Mouse (Mus musculus): ENCODE results near the gene Secisbp2. TPM values are rescaled to one million over a fixed set of nuclear protein-coding genes. Genes with fewer than 3 reads are reported as not detected.

The Secisbp2 gene
- polyA plus RNA-seq, 1 experiment from 2014 or later: 28.5 TPM

DNA sequence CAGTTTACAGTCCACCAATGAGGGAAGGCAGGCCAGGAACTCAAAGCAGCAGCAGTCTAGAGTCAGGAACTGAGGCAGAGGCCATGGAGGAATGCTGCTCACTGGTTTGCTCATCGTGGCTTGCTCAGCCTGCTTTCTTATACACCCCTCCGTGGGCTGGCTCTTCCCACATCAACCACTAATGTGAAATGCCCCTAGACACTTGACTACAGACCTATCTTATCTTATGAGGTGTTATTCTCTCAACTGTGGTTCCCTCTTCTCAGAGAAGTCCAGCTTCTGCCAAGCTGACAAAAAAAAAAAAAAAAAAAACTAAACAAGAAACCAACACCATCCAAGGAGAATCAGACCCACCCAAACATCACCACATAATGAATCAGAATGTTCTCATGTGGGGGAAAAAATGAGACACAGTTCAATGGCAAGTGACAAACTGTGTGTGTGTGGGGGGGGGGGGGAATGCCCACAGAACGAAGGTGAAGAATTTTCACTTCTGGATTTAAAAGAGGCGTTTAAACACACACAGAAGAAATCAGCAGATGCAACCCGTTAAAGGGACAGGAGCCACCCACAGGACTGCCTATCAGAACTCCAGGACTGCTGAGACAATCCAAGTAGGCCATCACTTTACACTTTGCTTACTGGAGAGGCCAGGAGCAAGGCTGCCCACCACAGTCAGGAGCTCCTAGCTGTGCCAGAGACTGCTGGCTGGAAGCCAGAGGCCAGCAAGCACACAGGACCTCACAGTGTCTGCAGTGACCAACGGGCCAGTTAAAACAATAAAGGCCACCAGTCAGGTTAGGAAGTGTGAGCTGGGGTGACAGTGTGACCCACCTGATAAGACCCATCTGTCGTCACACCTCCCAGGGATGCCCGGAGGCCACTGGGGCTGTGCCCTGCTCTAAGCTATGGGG, 65.1 kb downstream of the Secisbp2 start:
- no peaks in the 10 kb centered on the region for H3K27me3 ChIP-seq (ENCODE audit: control insufficient read depth, insufficient read depth, low read length)
- H3K4me2 ChIP-seq: no peak overlapping the region
- 85% methylated on average over 8 of the region's 8 CpGs for WGBS
- no peaks in the 10 kb centered on the region for H3K4me1 ChIP-seq (ENCODE audit: control insufficient read depth, insufficient read depth, low read length)
- ATAC-seq (ENCODE audit: low FRiP score): no peak
- H3K9me3 ChIP-seq (ENCODE audit: control insufficient read depth, low read length): no peaks in the 10 kb centered on the region
- no peak overlapping the region for H3K9ac ChIP-seq (ENCODE audit: low read length)
- no peak for DNase-seq (ENCODE audit: low spot score, missing footprints)
- H3K27ac ChIP-seq (ENCODE audit: low read depth, low read length): no peak overlapping the region
- no peak overlapping the region for H3K4me3 ChIP-seq (ENCODE audit: low read depth, low read length)
- H3K36me3 ChIP-seq (ENCODE audit: control insufficient read depth, insufficient read depth, low read length): peaks cover 2% of the 10 kb centered on the region

GRCm38 (mm10) chr13:51719256-51719655, 67.8 kb downstream of the Secisbp2 start:
- H3K9me3 ChIP-seq (ENCODE audit: control insufficient read depth, low read length): no peaks in the 10 kb centered on the region
- no peaks in the 10 kb centered on the region for H3K4me1 ChIP-seq (ENCODE audit: control insufficient read depth, insufficient read depth, low read length)
- DNase-seq (ENCODE audit: low spot score, missing footprints): no peak
- H3K27me3 ChIP-seq (ENCODE audit: control insufficient read depth, insufficient read depth, low read length): no peaks in the 10 kb centered on the region
- no peak overlapping the region for H3K4me2 ChIP-seq
- no peak overlapping the region for H3K9ac ChIP-seq (ENCODE audit: low read length)
- 85% methylated on average over 3 of the region's 3 CpGs for WGBS
- H3K36me3 ChIP-seq (ENCODE audit: control insufficient read depth, insufficient read depth, low read length): peaks cover 2% of the 10 kb centered on the region
- H3K27ac ChIP-seq (ENCODE audit: low read depth, low read length): no peak overlapping the region
- ATAC-seq (ENCODE audit: low FRiP score): no peak
- no peak overlapping the region for H3K4me3 ChIP-seq (ENCODE audit: low read depth, low read length)

DNA sequence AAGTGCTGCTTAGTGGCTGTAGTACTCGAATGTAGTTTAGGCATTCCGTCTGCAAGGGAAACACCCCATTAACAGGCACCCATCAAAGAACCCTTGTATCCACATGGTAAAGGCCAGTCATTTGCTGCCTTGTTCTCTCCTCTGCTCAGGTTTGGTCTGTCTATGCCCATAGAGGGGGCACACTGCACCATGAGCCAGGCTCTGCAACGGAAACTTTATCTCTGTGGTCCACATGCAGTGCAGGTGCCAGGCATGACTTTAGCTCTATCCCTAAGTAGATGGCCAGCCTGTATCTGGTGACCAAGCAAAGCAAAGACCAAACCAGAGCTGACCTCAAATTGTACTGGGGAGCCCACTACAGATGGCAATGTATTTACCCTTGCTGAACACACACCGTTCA, 69.1 kb downstream of the Secisbp2 start:
- no peak for DNase-seq (ENCODE audit: low spot score, missing footprints)
- no peaks in the 10 kb centered on the region for H3K27me3 ChIP-seq (ENCODE audit: control insufficient read depth, insufficient read depth, low read length)
- H3K4me1 ChIP-seq (ENCODE audit: control insufficient read depth, insufficient read depth, low read length): no peaks in the 10 kb centered on the region
- no peak overlapping the region for H3K4me3 ChIP-seq (ENCODE audit: low read depth, low read length)
- peaks cover 2% of the 10 kb centered on the region; the same call in 1 of the 2 replicates for H3K36me3 ChIP-seq (ENCODE audit: control insufficient read depth, insufficient read depth, low read length)
- no peaks in the 10 kb centered on the region for H3K9me3 ChIP-seq (ENCODE audit: control insufficient read depth, low read length)
- ATAC-seq (ENCODE audit: low FRiP score): no peak
- H3K9ac ChIP-seq (ENCODE audit: low read length): no peak overlapping the region
- H3K4me2 ChIP-seq: no peak overlapping the region
- WGBS: 89% methylated on average over 4 of the region's 4 CpGs
- no peak overlapping the region for H3K27ac ChIP-seq (ENCODE audit: low read depth, low read length)

GRCm38 (mm10) chr13:51723114-51723513, 71.6 kb downstream of the Secisbp2 start:
- Histone ChIP-seq H3K4me3 (ENCODE audit: low read depth, low read length) (no peak overlapping the region), H3K9ac (ENCODE audit: low read length) (no peak overlapping the region), H3K4me2 (no peak overlapping the region), H3K36me3 (ENCODE audit: control insufficient read depth, insufficient read depth, low read length) (peaks cover 2% of the 10 kb centered on the region; the same call in 1 of the 2 replicates), H3K9me3 (ENCODE audit: control insufficient read depth, low read length) (no peaks in the 10 kb centered on the region), H3K27ac (ENCODE audit: low read depth, low read length) (no peak overlapping the region), H3K27me3 (ENCODE audit: control insufficient read depth, insufficient read depth, low read length) (no peaks in the 10 kb centered on the region), H3K4me1 (ENCODE audit: control insufficient read depth, insufficient read depth, low read length) (no peaks in the 10 kb centered on the region)
- ATAC-seq (ENCODE audit: low FRiP score): no peak
- whole genome bisulfite sequencing: 89% methylated on average over 5 of the region's 5 CpGs
- DNase-seq (ENCODE audit: low spot score, missing footprints): no peak

DNA sequence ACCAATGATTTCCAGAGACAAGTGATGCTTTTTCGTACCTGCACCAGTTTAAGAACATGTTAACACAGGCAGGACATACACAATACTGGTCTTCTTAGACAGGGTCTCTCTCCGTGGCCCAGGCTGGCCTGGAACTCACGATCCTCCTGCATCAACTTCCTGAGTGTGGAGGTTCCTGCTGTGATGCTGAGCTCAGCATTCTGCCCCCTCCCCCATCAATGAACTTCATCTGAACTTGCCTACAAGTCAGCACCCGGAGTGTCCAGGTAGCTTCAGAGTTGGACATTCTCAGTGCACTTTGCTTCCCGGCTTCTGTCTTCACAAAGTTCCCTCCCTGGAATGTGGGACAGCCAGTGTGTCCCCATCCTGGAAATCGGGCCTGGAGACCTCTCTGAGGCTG, 73.1 kb downstream of the Secisbp2 start:
- no peak overlapping the region for H3K27ac ChIP-seq (ENCODE audit: low read depth, low read length)
- no peaks in the 10 kb centered on the region for H3K27me3 ChIP-seq (ENCODE audit: control insufficient read depth, insufficient read depth, low read length)
- no peak for ATAC-seq (ENCODE audit: low FRiP score)
- no peak overlapping the region for H3K4me3 ChIP-seq (ENCODE audit: low read depth, low read length)
- no peak overlapping the region for H3K4me2 ChIP-seq
- H3K9ac ChIP-seq (ENCODE audit: low read length): no peak overlapping the region
- no peaks in the 10 kb centered on the region for H3K36me3 ChIP-seq (ENCODE audit: control insufficient read depth, insufficient read depth, low read length)
- WGBS: 81% methylated on average over 6 of the region's 6 CpGs
- H3K9me3 ChIP-seq (ENCODE audit: control insufficient read depth, low read length): no peaks in the 10 kb centered on the region
- no peak for DNase-seq (ENCODE audit: low spot score, missing footprints)
- no peaks in the 10 kb centered on the region for H3K4me1 ChIP-seq (ENCODE audit: control insufficient read depth, insufficient read depth, low read length)

DNA sequence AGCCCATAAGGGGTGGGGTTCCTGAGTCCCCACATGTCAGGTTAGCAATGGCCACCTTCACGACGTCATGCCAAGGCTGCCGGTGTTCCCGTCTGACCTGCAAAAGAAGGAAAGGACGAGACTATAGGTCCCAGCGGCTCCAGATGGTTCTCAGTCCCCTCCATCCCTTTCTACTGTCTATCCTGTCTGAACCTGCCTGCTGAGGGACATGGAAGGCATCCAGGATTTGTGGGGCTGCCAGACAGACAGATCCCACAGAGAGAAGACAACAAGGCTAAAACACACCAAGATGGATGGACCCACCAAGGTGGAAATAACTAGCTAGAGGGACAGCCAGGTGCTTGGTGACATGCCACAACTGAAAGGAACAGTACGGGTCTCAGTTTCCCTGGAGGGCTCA, 73.9 kb downstream of the Secisbp2 start:
- 91% methylated on average over 7 of the region's 7 CpGs for WGBS
- H3K4me1 ChIP-seq (ENCODE audit: control insufficient read depth, insufficient read depth, low read length): peaks cover 9% of the 10 kb centered on the region
- H3K4me3 ChIP-seq (ENCODE audit: low read depth, low read length): no peak overlapping the region
- H3K9ac ChIP-seq (ENCODE audit: low read length): no peak overlapping the region
- ATAC-seq (ENCODE audit: low FRiP score): no peak
- no peak for DNase-seq (ENCODE audit: low spot score, missing footprints)
- no peaks in the 10 kb centered on the region for H3K36me3 ChIP-seq (ENCODE audit: control insufficient read depth, insufficient read depth, low read length)
- H3K27me3 ChIP-seq (ENCODE audit: control insufficient read depth, insufficient read depth, low read length): no peaks in the 10 kb centered on the region
- no peak overlapping the region for H3K4me2 ChIP-seq
- H3K27ac ChIP-seq (ENCODE audit: low read depth, low read length): no peak overlapping the region
- H3K9me3 ChIP-seq (ENCODE audit: control insufficient read depth, low read length): no peaks in the 10 kb centered on the region

- Histone ChIP-seq H3K9ac (ENCODE audit: low read length) (no peak overlapping the region), H3K27ac (ENCODE audit: low read depth, low read length) (no peak overlapping the region), H3K36me3 (ENCODE audit: control insufficient read depth, insufficient read depth, low read length) (no peaks in the 10 kb centered on the region), H3K27me3 (ENCODE audit: control insufficient read depth, insufficient read depth, low read length) (no peaks in the 10 kb centered on the region), H3K4me1 (ENCODE audit: control insufficient read depth, insufficient read depth, low read length) (peaks cover 9% of the 10 kb centered on the region), H3K9me3 (ENCODE audit: control insufficient read depth, low read length) (no peaks in the 10 kb centered on the region), H3K4me3 (ENCODE audit: low read depth, low read length) (no peak overlapping the region), H3K4me2 (no peak overlapping the region)
- ATAC-seq (ENCODE audit: low FRiP score): no peak
- 78% methylated on average over 8 of the region's 8 CpGs for WGBS
- DNase-seq (ENCODE audit: low spot score, missing footprints): no peak
These were observed 74.6 kb downstream of the Secisbp2 start for GRCm38 (mm10) chr13:51725926-51726574.

- no peak overlapping the region for H3K9ac ChIP-seq (ENCODE audit: low read length)
- no peaks in the 10 kb centered on the region for H3K27me3 ChIP-seq (ENCODE audit: control insufficient read depth, insufficient read depth, low read length)
- H3K4me3 ChIP-seq (ENCODE audit: low read depth, low read length): no peak overlapping the region
- peaks cover 17% of the 10 kb centered on the region for H3K4me1 ChIP-seq (ENCODE audit: control insufficient read depth, insufficient read depth, low read length)
- 70% methylated on average over 6 of the region's 7 CpGs for WGBS
- H3K27ac ChIP-seq (ENCODE audit: low read depth, low read length): no peak overlapping the region
- DNase-seq (ENCODE audit: low spot score, missing footprints) (no peak), ATAC-seq (ENCODE audit: low FRiP score) (no peak)
- no peak overlapping the region for H3K4me2 ChIP-seq
- no peaks in the 10 kb centered on the region for H3K9me3 ChIP-seq (ENCODE audit: control insufficient read depth, low read length)
- no peaks in the 10 kb centered on the region for H3K36me3 ChIP-seq (ENCODE audit: control insufficient read depth, insufficient read depth, low read length)
These were observed 75.9 kb downstream of the Secisbp2 start for GRCm38 (mm10) chr13:51727364-51727763.

DNA sequence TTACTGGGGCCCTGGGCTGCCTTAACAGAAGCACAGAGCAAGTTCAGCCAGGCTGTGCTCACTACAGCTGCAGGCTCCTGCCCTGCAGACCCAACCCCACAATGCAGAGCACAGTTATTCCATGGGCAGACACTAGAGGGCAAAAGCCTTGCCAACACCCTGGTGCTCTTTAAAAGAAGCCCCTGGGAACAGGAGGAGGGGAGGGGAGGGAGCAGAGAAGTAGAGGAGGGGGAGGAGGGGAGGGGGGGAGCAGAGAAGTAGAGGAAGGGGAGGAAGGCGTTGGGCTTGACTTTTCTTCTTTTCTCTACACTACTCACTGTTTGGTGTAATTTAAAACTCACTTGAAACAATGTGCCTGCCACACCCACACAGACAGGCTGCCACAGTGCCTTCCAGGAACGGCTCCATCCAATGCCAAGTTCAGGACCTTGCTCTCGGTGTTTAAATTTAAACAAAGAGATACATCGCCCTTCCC, 78.4 kb downstream of the Secisbp2 start:
- Histone ChIP-seq H3K36me3 (ENCODE audit: control insufficient read depth, insufficient read depth, low read length) (no peaks in the 10 kb centered on the region), H3K4me2 (no peak overlapping the region), H3K27ac (ENCODE audit: low read depth, low read length) (no peak overlapping the region), H3K4me3 (ENCODE audit: low read depth, low read length) (no peak overlapping the region), H3K4me1 (ENCODE audit: control insufficient read depth, insufficient read depth, low read length) (peaks cover 23% of the 10 kb centered on the region), H3K27me3 (ENCODE audit: control insufficient read depth, insufficient read depth, low read length) (no peaks in the 10 kb centered on the region), H3K9ac (ENCODE audit: low read length) (no peak overlapping the region), H3K9me3 (ENCODE audit: control insufficient read depth, low read length) (no peaks in the 10 kb centered on the region)
- peak; percentile 94 for DNase-seq (ENCODE audit: low spot score, missing footprints)
- ATAC-seq (ENCODE audit: low FRiP score): peak; percentile 61
- WGBS: 21% methylated on average over 3 of the region's 4 CpGs

Measured in midbrain, embryonic 11.5 days (tissue).